Mouse (Mus musculus): Measurements from ENCODE around the gene Plin5. TPM values are rescaled to one million over a fixed set of nuclear protein-coding genes. Genes with fewer than 3 reads are reported as not detected.
"Not testable (repeated sequence)": the region's sequence is repeated elsewhere in the genome, so short reads cannot be mapped to it uniquely, and the experiment has no call there.

The Plin5 gene
- polyA plus RNA-seq, 1 experiment, result not detected

DNA sequence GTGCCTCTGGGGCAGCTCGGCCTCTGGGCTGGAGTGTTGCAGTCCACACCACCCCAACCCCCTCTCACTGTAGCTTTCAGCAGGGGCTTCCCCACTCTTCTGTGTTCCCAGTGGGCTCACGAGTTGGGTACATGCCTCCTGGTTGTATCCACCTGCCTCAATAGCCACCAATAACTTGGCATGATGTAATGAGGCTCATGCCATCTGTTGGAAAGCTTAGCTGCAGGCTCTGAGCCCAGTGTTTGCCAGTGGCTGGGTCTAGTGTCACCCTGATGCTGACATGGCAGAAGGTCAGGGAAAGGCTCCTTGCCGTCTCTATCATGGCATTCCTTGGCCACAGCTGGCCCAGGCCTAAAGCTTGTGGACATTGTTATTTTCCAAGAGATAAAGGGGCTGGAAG, 16.6 kb downstream of the Plin5 start:
- H3K27me3 ChIP-seq (replicated peaks), result no peaks in the 10 kb centered on the region
- H3K4me1 ChIP-seq, result peaks cover 30% of the 10 kb centered on the region
- TF ChIP-seq FLI1 (IDR thresholded peaks at IDR 0.05; ENCODE audit: low read length) (no peak), GATA1 (IDR thresholded peaks at IDR 0.05; ENCODE audit: borderline replicate concordance, low read length) (no peak)
- H3K9me3 ChIP-seq, result no peaks in the 10 kb centered on the region
- no peak overlapping the region for H3K4me3 ChIP-seq (replicated peaks)
- peaks cover 82% of the 10 kb centered on the region for H3K36me3 ChIP-seq (replicated peaks; ENCODE audit: low read length)

DNA sequence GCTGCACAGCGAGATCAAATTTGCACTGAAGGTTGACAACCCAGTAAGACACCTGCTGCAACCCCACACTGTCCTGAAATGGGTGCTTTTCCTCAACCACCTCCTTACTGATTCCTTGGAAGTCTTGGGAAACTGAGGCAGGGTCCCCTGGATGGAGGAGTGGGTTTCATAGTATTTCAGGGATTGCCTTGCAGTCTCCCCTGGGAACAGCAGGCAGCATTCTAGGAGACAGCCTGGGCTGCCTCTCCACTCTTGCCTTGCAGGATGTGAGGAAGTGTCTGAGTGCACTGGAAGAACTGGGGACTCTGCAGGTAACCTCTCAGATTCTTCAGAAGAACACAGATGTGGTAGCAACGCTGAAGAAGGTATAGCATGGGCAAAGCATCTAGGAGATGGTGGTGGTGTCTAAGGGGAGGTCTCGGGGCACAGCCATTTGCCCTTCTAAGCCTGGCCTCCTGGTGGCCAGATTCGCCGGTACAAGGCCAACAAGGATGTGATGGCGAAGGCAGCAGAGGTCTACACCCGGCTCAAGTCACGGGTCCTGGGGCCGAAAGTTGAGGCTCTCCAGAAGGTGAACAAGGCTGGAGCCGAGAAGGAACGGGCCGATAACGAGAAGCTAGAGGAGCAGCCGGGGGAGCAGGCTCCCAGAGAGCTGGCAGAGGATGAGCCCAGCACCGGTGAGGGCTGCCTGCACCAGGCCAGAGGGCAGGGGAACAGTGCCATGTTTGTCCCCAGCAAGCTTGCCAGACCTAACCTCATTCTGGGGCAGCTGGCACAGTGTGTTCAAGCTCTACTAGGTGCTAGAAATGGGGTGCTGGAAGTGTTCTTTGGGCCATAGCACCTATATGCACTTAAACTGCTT, 18.5 kb downstream of the Plin5 start:
- Histone ChIP-seq H3K9me3 (no peaks in the 10 kb centered on the region), H3K4me3 (replicated peaks) (no peak overlapping the region), H3K27me3 (replicated peaks) (no peaks in the 10 kb centered on the region), H3K4me1 (peaks cover 30% of the 10 kb centered on the region), H3K36me3 (replicated peaks; ENCODE audit: low read length) (peaks cover 96% of the 10 kb centered on the region)
- no peak for TF ChIP-seq FLI1 (IDR thresholded peaks at IDR 0.05; ENCODE audit: low read length)
- no peak for TF ChIP-seq GATA1 (IDR thresholded peaks at IDR 0.05; ENCODE audit: borderline replicate concordance, low read length)

DNA sequence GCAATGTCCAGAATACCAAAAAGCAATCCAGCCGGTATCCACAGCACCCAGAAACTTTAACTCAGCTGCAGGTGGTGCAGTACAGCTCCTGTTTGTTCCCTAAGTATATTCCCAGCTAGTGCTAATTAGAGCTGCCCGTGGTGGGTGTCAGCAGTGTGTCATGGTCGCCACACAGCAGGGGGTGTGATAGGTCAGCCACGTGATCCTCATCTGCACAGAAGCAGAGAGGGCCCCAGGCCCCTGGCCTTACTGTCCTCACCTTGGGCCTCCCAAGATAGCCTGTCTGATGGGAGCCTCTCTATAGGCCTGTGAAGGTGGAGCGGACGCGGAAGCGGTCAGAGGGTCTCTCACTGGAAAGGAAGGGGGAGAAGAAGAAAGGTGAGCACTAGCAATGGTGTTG, 19.2 kb downstream of the Plin5 start:
- H3K36me3 ChIP-seq (replicated peaks; ENCODE audit: low read length), result peaks cover 95% of the 10 kb centered on the region

DNA sequence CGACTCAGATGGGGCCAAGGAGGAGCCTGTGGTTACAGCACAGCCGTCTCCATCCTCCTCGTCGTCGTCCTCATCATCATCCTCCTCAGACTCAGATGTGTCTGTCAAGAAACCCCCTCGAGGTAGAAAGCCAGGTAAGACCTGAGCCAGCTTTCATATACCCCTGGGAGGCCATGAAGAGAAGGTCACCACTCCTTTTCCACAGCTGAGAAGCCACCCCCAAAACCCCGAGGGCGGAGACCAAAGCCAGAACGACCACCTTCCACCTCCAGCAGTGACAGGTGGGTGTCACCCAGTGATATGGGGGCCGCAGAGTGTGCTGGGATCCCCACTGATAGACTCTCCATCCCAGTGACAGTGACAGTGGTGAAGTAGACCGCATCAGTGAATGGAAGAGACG, 20.5 kb downstream of the Plin5 start:
- TF ChIP-seq GATA1 (IDR thresholded peaks at IDR 0.05; ENCODE audit: borderline replicate concordance, low read length) (no peak), FLI1 (IDR thresholded peaks at IDR 0.05; ENCODE audit: low read length) (no peak)
- no peak overlapping the region for H3K4me3 ChIP-seq (replicated peaks)
- peaks cover 90% of the 10 kb centered on the region for H3K36me3 ChIP-seq (replicated peaks; ENCODE audit: low read length)
- no peaks in the 10 kb centered on the region for H3K9me3 ChIP-seq
- no peaks in the 10 kb centered on the region for H3K27me3 ChIP-seq (replicated peaks)
- H3K4me1 ChIP-seq, result peaks cover 19% of the 10 kb centered on the region

More for the DNA sequence above, 19.2 kb downstream of the Plin5 start:
- Histone ChIP-seq H3K27me3 (replicated peaks) (no peaks in the 10 kb centered on the region), H3K9me3 (no peaks in the 10 kb centered on the region), H3K4me1 (peaks cover 27% of the 10 kb centered on the region), H3K4me3 (replicated peaks) (no peak overlapping the region)
- TF ChIP-seq FLI1 (IDR thresholded peaks at IDR 0.05; ENCODE audit: low read length) (no peak), GATA1 (IDR thresholded peaks at IDR 0.05; ENCODE audit: borderline replicate concordance, low read length) (no peak)

DNA sequence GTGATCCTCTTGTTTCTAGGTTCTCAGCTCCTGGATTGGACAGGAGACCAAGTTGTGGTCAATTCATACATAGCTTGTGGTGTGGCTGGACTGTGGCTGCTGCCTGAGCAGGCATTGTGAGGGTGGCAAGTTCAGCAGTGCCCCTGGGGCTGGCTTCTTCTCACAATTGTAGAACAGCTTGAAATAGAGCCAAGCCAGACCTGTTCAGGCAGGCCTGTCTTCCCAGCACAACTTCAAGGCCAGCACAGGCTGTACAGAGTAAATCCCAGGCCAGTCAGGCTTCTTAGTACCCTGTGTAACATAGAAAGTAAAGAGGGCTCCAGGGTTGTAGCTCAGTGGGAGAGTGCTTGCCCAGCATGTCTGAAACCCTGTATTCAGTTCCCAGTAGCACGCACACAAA, 24.6 kb downstream of the Plin5 start:
- Histone ChIP-seq H3K36me3 (replicated peaks; ENCODE audit: low read length) (peaks cover 84% of the 10 kb centered on the region), H3K9me3 (no peaks in the 10 kb centered on the region), H3K4me1 (peaks cover 30% of the 10 kb centered on the region), H3K4me3 (replicated peaks) (no peak overlapping the region), H3K27me3 (replicated peaks) (no peaks in the 10 kb centered on the region)
- TF ChIP-seq FLI1 (IDR thresholded peaks at IDR 0.05; ENCODE audit: low read length), result no peak
- no peak for TF ChIP-seq GATA1 (IDR thresholded peaks at IDR 0.05; ENCODE audit: borderline replicate concordance, low read length)

DNA sequence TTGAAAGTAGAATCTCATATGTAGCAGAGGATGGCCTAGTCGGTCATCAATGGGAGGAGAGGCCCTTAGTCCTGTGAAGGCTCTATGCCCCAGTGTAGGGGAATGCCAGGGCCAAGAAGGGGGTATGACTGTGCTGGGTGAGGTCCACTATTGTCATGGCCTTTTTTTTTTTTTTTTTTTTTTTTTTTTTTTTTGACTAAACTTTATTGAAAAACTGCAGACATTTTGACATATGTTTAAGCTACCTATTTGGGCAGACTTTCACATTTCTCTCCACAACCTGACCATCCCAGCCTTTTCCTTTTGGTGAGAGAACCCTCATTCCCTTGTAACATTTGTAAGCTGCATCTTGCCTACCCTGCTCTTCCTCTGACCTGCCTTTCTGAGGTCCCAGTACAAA, 25.1 kb downstream of the Plin5 start:
- Histone ChIP-seq H3K4me1 (peaks cover 32% of the 10 kb centered on the region), H3K36me3 (replicated peaks; ENCODE audit: low read length) (peaks cover 84% of the 10 kb centered on the region), H3K27me3 (replicated peaks) (no peaks in the 10 kb centered on the region), H3K9me3 (no peaks in the 10 kb centered on the region), H3K4me3 (replicated peaks) (no peak overlapping the region)
- no peak for TF ChIP-seq GATA1 (IDR thresholded peaks at IDR 0.05; ENCODE audit: borderline replicate concordance, low read length)
- TF ChIP-seq FLI1 (IDR thresholded peaks at IDR 0.05; ENCODE audit: low read length), result no peak

DNA sequence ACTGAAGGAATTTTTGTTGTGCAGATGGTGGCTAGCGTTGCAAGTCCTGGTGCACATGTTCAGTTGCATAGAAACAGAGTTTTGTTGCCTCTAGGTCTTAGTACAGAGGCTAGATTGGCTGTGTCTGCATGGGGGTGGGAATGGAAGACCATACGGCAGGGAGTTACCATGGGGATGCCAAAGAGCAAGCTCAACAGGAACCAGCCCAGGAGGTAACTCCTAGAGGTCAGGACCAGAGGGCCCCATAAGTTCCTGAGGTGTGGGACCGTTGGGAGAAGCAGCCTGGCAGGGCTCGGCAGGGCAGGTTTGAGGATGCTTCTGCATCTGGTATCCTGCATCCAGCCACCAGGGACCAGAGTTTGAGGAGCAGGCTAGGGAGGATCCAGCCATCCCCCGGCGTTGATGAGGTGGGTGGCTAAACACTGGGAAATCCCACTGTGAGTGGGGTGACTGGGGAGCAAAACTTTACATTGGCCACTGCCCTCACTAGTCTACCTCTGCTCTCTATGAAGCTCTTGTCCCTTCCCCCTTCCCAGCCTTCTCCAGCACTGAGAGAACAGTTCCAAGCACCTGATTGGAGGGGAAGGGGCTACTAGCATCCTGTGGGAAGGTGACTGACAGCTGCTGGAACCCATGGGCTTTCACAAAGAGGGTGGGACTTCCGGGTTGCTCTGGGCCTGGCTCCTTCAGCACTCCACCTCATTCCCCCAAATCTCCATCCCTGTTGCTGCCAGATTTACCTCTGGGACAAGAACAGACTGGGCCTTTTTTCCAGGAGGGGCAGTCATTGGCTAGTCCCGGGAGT, 36.4 kb downstream of the Plin5 start:
- H3K4me1 ChIP-seq, result peaks cover 52% of the 10 kb centered on the region
- H3K27me3 ChIP-seq (replicated peaks), result no peaks in the 10 kb centered on the region
- no peaks in the 10 kb centered on the region for H3K9me3 ChIP-seq
- TF ChIP-seq FLI1 (IDR thresholded peaks at IDR 0.05; ENCODE audit: low read length), result no peak
- TF ChIP-seq GATA1 (IDR thresholded peaks at IDR 0.05; ENCODE audit: borderline replicate concordance, low read length), result no peak
- H3K4me3 ChIP-seq (replicated peaks), result peak overlapping the region; percentile 93
- H3K36me3 ChIP-seq (replicated peaks; ENCODE audit: low read length), result peaks cover 46% of the 10 kb centered on the region

DNA sequence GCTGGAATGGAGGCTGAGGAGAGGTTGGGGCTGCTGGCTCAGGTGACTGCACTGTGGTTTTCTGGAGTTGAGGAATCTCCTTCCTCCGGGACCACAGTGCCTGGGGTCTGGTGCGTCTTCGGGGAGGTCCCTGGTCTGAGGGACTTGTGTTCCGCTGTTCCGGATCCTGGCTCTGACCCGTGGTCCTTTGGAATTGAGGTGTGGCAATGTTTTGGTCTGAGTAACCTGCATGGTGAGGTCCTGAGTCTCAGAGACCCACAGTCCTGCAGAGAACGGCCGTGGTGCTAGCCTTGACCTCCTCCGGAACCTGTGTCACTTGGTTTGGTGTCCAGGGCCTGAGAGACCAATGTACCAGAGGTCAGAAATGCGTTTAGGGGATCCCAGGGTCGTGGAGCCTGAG, 37.5 kb downstream of the Plin5 start:
- TF ChIP-seq GATA1 (IDR thresholded peaks at IDR 0.05; ENCODE audit: borderline replicate concordance, low read length), result no peak
- TF ChIP-seq FLI1 (IDR thresholded peaks at IDR 0.05; ENCODE audit: low read length), result no peak
- Histone ChIP-seq H3K27me3 (replicated peaks) (no peaks in the 10 kb centered on the region), H3K4me3 (replicated peaks) (peak overlapping the region; percentile 93), H3K36me3 (replicated peaks; ENCODE audit: low read length) (peaks cover 36% of the 10 kb centered on the region), H3K4me1 (peaks cover 62% of the 10 kb centered on the region), H3K9me3 (no peaks in the 10 kb centered on the region)

DNA sequence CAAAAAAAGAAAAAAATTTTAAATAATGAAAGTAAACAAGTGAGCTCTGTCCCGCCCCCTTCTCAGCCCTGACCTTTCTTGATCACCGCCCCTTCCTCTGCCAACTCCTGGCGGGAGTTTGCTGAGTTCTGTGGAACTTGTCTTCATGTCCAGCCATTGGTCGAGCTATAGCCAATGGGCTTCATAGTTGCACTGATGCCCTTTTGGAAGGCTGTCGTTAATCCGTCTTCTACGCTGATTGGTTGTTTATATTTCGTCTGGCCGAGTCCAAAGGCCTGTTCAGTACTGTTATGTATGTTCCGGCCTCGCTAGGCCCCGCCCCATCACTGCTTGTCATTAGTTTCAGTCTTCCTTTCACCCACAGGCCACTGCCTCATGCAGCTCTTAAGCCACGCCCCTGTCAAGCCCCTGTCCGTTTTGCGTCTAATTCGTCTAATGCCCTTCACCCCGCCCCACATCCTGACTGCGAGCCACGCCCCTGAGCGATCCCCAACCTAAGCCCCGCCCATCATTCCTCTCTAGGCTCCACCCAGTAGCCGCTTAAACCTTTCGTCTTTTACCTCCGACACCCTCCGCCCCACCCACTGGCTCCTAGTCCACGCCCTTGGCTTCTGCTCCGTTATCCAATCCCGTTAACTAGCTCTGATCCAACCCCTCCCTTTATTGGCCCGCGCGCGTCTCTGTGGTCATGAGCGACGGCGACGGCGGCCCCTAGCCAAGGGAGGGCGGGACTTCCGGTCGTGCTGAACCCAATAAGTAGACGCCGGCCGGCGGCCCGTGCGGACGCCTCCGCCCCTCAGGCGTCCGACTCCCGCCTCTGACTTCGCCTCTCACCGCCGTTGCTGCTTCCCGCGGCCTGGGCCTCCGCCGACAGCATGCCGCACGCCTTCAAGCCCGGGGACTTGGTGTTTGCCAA, 38.3 kb downstream of the Plin5 start, which contains the start of gene Hdgfl2:
Hdgfl2 (plus strand) TSS at position 755 of the 916 bp plus-strand sequence.
- Histone ChIP-seq H3K4me1 (peaks cover 60% of the 10 kb centered on the region), H3K36me3 (replicated peaks; ENCODE audit: low read length) (peaks cover 29% of the 10 kb centered on the region), H3K4me3 (replicated peaks) (peak within 1 kb of the TSS; percentile 93), H3K9me3 (no peaks in the 10 kb centered on the region), H3K27me3 (replicated peaks) (no peaks in the 10 kb centered on the region)
- TF ChIP-seq GATA1 (IDR thresholded peaks at IDR 0.05; ENCODE audit: borderline replicate concordance, low read length), result no peak
- TF ChIP-seq FLI1 (IDR thresholded peaks at IDR 0.05; ENCODE audit: low read length), result no peak

DNA sequence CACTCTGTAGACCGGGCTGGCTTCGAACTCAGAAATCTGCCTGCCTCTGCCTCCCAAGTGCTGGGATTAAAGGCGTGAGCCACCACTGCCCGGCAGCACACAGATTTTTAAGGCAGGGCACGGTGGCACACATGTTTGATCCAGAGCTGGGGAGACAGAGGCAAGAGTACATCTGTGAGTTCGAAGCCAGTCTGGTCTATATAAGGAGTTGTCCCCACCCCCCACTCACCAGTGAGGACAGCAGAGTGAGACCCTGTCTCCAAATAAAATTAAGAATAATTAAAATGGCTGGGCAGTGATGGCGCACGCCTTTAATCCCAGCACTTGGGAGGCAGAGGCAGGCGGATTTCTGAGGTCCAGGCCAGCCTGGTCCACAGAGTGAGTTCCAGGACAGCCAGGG, 39.0 kb downstream of the Plin5 start:
- not testable (repeated sequence) for H3K9me3 ChIP-seq; H3K27me3 ChIP-seq (replicated peaks)
- Histone ChIP-seq H3K4me1 (peaks cover 64% of the 10 kb centered on the region), H3K4me3 (replicated peaks) (peak overlapping the region; percentile 93), H3K36me3 (replicated peaks; ENCODE audit: low read length) (peaks cover 25% of the 10 kb centered on the region)
